Mouse (Mus musculus): ENCODE measurements around the gene Tnfaip8l1.

Gene Tnfaip8l1

DNA sequence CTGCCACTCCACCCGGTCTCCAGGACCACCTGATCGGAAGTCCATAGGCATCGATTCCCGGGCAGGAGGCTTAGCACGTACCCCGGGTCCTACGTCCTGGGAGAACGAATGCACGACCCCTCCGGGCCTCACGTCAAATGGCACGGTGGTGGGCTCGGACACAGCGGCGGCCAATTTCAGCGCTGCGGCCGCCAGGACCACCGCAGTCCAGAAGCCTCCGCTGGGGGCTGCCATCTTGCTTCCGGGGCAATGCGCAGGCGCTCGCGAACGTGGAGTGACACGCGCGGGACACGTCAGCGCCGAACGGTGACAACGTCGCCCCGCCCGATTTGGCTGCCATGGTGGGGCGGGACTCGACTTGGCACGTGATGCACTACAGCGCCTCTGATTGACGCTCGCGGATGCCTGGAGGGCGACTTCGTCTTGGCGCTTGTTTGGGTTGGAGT lies 21.4 kb downstream of the Tnfaip8l1 start, which contains the start of gene Mydgf:
Mydgf (minus strand) TSS at position 263 of the 446 bp plus-strand sequence.
- peak; percentile 88 for DNase-seq (ENCODE audit: low spot score)

DNA sequence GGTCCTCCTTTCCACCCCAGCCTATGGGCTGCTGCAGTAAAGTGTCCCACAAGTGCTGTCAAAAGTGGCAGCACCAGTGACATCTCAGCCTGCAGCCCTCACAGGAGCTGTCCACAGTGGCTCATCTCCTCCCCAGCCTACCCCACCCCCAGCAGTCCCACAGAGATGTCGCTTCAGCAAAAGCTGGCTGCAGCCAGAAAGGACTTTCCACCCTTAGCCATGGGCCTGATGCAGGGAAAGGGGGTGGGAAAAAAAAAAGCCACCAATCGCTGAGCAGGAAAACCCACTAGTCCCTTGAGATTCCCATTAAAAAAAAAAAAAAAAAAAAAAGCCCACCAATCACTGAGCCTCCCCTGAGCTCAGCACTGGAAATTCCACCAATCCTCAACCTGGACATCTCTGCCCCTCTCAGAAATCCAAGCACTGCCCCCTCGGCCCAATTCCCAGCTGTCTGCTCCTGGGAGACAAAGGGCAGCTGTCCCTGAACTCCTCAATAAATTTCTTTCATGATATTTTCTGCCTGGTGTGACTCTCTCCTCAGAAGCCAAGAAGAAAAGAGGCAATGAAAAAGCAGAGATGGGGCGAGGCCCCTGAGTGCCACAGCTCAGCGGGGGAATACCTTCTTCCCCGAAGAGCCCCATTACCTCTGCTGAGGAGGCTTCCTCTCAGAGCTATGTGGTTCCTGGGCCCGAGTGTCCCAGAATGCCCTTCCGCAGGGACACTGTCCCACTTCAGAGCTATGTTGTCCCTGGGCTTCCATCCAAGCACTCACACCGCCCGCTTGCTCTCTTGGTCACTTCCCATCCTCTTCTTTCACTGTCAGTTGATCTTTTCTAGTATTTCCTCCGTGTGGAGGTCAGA lies 23.2 kb downstream of the Tnfaip8l1 start:
- DNase-seq (ENCODE audit: low spot score), result no peak

DNA sequence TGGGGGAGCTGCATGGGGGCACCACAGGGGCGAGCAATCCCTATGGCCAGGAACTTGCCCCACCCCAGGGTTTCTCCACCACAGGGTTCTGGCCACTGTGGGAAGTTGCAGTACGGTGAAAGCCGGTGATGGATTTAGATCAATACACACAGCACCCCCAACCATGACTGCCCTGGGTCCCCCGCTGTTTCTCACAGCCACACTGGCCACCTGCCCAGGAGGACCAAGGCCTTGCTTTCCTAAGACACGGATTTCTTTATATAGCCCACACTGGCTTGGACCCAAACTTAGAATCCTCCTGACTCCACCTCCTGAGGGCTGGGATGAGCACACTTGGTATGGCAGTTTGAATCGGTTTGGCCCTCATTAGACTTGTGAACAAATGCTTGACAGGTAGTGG lies 29.0 kb downstream of the Tnfaip8l1 start:
- no peak for DNase-seq (ENCODE audit: low spot score)

DNA sequence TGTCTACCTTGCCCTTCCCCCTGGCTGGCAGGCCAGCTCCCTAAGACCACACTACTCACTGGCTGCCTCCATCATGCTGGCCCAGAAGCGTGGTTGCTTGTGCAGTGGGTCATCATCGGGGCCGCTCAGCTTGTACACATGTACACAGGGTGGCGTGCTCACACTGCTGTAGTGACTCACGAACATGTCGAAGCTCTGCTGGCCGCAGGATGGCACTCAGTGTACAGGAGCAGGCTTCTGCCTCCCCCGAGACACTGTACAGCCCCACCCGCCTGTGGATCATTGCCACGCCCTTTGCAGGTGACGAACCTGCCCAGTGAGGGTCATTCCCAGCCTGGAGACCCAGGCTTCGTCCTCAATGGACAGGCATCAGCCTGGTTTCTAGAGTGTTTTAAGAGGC lies 32.1 kb downstream of the Tnfaip8l1 start:
- no peak for DNase-seq (ENCODE audit: low spot score)

DNA sequence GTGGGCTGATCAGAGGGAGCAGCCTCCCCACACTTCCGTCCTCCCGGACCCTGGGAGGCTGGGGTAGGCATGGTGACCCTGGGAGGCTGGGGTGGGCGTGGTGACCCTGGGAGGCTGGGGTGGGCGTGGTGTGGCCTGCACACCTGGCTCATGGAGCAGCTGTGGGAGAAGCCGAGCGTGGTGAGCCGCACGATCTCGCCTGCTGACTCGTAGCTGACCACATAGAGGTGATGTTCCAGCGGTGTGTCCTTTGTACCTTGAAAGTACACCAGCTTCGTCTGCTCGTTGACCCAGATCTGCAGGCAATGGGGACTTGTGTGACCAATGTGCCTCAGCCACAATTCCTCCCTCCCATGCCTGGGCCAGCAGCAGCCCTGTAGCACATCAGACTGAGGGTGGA lies 32.5 kb downstream of the Tnfaip8l1 start:
- DNase-seq (ENCODE audit: low spot score), result no peak

DNA sequence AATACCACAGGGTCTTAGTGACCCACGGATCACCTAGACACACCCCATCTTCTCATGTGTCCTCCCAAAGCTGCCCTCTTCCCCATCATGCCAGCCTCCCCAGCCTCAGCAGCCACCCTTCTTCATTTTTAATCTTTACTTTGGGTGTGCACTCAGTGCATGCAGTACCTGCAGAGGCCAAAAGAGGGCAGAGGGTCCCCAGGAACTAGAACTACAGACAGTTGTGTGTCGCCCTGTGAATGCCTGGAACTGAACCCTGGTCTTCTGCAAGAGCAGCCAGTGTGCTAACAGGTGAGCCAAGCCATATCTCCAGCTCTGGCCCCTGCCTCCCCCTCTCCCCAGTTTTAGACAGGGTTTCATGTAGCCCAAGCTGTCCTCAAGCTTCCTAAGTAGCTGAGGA lies 34.6 kb downstream of the Tnfaip8l1 start:
- DNase-seq (ENCODE audit: low spot score), result no peak

DNA sequence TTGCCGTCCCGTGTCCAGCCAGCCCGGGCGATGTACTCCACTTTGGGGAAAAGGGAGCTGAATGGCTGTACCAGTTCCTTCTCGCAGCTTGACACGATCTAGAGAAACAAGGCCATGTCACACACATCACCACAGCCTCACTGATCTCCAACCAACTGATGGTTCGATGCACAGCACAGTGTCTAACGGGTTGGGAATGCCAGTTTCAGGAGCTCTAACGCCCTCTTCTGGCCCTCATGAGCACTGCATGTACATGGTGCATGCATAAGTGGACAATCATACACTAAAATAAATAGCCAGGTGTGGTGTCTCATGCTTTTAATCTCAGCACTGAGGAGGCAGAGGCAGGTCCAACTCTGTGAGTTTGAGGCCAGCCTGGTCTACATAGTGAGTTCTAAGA lies 38.3 kb downstream of the Tnfaip8l1 start:
- no peak for DNase-seq (ENCODE audit: low spot score)

DNA sequence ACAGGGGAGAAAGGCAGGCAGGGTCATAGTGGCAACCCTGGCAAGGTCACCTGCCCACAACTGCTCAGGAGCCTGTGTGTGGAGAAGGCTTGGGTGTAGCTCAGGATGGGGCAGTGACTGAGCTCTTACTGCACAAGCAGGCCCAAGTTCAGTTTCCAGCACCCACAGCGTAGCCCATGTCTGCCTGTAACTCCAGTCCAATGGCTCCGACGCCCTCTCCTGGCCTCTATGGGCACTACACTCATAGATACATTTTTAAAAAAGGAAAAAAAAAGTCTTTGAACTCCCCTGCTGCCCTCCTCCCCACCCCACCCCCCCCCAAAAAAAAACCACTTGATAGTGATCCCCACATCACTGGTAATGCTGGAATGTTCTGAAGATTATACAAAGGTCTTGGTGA lies 39.4 kb downstream of the Tnfaip8l1 start:
- no peak for DNase-seq (ENCODE audit: low spot score)

DNA sequence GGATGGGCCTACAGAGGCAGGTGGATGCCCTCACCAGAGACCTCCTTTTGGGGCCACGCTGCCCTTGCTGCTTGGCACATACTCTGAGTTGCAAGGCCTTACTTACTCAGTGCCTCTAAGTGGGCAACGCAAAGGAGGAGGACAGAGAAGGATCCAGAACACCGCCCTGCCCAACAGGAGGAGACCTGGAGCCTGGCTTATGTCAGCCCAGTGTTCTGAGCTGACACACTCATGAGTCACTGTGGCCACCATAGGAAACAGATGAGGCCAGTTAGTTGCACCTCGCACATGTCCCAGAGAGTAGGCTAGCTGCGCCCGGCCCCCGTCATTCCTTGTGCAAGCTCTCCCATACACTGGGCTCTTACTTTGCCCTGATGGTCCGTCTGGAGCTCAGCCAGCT lies 40.2 kb downstream of the Tnfaip8l1 start:
- DNase-seq (ENCODE audit: low spot score), result no peak

DNA sequence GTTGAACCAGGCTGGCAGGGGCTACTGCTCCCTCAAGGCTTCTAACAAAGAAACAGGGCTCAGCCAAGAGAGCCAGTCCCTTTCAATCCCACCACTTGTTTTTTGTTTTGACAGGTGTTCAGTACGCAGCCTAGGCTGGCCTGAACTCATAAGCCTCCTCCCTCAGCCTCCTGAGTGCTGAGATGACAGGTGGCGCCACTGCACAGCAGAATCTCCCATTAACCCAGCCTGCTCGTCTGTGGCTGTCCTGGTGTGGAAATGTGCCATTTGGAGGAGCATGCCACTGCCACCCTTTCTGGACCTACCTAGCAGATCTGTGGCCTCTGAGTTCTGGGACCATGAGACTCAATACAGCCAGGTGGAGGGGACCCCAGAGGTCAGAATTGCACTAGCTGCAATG lies 41.5 kb downstream of the Tnfaip8l1 start:
- DNase-seq (ENCODE audit: low spot score), result no peak

DNA sequence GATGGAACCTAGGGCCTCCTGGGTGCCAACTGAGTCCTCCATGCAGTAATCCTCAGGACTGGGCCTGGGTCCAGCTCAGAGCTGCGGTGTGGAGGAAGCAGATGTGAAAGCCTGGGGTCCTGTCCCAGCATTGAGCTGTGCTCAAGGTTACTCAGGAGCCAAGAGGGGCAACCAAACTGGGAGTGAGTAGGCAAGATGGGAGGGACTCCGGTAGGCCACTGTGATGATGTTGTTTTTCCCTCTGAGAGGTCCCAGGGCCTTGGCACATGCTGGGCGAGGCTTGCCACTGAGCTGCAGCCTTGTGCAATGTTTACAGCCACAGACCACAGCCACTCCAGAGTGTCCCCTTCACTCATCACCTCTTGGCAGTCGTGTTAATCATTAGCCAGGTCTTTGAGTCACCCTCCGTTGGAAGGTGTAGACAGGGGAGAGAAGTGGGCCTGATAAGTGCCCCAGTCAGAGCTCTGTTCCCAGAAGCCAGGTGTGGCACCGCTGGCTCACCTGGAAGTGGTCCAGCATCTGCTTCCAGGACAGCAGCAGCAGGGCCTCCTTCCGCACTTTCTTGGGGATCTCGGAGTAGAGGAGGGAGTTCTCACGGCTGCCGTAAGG lies 44.1 kb downstream of the Tnfaip8l1 start:
- DNase-seq (ENCODE audit: low spot score), result no peak

DNA sequence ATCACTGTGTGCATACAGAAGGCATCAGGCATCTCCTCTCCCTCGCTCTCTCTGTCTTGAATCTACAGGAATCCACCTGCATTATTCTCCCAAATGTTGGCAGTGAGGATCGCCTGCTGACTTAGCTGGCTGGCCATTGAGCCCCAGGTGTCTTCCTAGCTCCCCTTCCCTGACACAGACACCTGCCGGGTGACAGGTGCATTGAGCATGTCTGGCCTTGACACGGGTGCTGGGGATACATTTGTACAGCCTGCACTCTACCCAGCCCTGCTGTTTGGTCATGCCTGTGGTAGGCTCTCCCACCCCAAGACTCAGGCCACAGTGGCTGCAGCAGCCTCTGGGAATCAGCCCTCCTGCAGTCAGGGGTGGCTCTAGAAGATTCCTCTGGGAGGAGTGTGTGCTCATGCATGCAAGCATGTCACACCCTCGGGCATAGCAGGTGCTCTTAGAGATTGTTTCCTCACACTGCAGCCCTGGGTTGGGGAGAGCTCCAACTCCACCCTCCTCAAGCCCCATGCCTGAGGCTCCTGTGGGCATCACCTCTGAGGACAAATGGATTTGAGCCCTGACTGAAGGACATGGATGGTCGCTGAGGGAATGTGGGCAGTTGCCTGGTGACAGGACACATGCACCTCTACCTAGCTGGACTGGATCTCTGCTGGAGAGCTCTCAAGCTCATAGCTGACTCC lies 44.9 kb downstream of the Tnfaip8l1 start:
- DNase-seq (ENCODE audit: low spot score), result no peak

DNA sequence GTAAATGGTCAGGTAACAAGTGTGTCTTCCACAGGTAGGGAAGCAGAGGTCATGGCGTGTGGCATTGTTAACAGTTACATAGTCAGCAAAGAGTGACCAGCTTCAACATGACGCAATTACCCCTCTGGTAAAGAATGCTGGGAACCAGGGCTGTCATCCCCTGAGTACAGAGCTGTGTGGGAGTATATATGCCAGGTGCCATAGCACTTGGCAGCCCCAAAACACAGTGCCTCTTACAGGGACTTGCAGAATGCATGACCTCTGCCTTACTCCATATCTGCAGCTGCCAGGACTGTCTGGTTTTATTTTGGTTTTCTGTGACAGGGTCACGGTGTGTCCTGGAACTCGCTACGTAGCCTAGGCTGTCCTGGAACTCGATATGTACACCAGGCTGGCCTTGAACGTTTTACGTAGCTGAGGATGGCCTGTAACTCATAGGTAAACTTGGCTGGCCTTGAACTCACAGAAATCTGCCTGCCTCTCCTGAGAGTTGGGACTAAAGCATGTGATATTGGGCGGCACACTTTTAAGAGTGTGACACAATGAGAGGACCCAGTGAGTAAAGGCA lies 45.8 kb downstream of the Tnfaip8l1 start:
- no peak for DNase-seq (ENCODE audit: low spot score)

DNA sequence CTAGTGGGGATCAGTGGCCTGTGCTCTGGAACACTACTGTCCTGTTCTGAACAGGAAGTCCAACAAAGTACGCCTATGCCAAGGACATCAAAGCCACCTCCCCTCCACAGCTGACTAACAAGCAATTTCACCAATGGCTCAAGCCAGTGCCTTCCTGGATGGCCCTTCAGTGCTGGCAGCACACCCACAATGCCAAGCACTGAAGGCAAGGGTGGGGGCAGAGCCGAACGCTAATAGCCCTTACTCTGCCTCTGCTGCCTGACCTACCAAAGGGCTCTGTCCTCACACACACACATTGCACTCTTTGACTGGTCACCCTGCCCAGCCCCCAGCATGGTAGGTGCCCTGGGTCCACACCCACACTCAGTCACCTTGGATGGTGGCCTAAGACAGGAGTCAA lies 46.5 kb downstream of the Tnfaip8l1 start:
- no peak for DNase-seq (ENCODE audit: low spot score)

DNA sequence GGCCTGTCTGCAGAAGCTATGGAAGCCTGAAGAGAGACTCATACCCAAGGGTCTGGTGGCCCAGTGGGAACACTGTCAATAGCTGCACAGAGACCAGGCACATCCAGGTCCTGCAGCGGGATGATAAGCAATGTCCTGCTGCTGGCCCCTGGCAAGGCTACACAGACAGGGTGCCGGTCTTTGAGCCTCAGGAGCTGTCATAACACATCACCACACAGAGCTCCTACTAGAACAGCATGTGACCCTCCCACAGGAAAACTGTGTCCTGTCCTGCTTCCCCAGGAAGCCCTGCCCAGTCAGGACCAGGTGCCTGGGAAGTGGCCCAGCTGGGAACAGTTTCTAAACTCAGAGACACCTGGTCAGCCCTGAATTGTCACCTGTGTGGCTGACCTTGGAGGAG lies 48.8 kb downstream of the Tnfaip8l1 start:
- DNase-seq (ENCODE audit: low spot score), result no peak

DNA sequence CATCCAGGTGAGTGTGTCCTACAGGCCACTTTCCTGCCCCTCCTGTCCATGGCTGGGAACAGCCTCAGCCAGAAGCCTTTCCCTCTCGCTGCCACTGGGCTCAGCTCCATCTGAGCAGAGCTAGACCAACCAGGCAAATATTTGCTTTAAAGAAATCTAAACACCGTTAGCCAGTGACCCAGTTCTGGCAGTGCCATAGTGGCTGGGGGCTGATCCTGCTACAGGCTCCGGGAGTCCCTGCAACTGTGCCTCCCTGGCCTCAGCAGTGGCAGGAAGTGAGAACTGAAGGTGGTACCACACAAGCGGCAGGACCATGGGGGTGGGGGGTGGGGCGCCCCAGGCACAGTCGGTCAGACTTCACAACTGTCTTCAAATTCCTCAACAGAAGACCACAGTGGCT lies 50.4 kb downstream of the Tnfaip8l1 start:
- DNase-seq (ENCODE audit: low spot score), result no peak

DNA sequence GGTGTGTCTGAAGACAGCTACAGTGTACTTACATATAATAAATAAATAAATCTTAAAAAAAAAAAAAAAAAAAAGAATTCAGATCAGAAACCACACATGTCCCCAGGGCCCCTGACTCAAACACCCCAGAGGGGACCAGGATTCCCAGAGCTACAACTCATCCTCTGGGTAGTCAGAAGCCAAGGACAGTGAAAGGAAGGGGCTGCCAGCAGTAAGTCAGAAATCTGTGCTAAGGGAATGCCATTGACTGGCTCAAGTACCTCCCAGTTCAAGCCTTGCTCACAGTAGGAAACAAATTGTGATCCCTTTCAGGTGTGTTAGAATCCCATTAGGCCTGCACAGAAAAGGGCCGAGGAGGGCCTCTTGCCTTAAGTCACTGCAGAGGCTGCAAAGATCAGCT lies 52.0 kb downstream of the Tnfaip8l1 start:
- DNase-seq (ENCODE audit: low spot score), result no peak

DNA sequence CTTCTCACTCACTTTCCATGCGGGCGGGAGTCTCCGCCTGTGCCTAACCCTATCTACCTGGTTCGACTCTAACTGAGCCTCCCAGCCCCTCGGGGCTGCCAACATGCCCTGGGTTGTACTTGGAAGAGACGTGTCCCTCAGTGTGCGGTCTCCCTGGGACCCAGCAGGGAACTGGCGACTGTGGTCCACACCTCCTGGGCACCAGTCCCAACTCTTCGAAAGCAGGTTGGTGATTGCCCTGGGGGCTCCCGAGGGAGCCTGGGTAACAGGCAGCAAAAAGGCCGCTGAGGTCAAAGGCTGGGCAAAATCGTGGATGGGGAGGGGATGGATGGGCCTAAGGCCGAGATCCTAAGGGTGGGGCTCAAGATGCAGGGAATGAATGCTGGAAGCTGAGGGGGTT lies 55.4 kb downstream of the Tnfaip8l1 start:
- no peak for DNase-seq (ENCODE audit: low spot score)

DNA sequence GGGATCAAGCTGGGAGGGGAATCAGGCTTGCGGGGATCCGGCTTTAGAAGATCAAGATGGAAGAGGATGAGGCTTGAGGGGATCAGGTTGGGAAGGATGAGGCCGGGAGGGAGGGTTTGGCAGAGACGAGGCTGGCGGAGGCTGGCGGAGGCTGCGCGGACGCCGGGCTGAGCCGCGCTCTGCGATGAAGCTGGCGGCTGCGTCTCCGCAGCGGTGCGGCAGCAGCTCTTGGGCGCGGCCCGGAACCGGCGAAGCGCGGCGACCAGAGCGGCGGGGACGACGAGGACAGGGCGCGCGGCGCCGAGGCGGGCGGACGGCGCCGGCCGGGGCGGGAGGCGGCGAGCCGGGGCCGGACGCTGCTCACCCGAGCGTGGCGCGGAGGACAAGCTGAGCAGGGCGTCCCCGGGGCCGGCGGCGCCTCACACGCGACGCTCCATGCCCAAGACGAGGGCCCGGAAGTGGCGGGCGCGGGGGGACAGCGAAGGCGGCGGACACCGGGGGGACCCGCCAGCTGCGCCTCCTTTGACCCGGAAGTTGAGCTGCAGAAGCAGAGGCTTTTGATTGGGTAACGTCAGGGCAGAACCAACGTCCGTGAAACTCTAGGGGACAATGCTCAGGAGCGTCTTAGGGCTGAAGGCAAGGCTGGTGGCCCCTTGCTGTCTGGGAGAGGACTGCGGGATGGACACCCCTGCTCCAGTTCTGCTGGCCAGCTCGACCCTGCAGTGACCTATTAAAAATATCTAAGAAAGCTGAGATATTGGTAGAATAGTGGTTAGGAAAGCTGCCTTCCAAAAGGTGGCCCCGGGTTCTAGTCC lies 56.3 kb downstream of the Tnfaip8l1 start, which contains the start of gene Dpp9:
Dpp9 (minus strand) TSS at position 529 of the 815 bp plus-strand sequence.
- DNase-seq (ENCODE audit: low spot score), result peak; percentile 91

DNA sequence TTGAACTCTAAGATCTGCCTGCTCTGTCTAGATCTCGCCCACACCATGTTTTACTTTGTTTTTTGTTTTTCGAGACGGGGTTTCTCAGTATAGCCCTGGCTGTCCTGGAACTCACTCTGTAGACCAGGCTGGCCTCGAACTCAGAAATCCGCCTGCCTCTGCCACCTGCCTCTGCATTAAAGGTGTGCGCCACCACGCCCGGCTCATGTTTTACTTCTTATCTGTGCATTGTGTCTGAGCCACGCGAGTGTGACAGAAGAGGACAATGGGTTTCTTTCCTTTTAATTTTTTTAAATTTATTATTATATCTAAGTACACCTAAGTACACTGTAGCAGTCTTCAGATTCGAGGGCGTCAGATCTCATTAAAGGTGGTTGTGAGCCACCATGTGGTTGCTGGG lies 57.0 kb downstream of the Tnfaip8l1 start:
- no peak for DNase-seq (ENCODE audit: low spot score)

DNA sequence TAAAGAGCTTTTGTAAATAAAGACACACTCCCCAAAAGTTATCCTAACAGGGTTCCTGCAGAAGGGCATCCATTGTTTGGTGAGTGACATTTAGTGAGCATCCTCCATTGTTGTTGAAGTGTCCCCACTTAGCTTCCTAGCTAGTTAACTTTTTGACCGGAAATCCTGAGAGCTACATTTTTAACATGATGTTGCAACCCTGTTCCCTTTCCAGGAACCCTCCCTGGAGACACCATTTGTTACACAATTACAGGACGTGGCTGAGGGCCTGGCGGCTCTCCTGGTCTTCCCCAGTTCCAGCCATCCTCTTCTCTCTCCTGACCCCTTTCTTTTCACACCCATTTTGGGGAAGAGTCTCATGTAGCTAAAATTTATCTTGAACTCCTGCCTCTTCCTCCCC lies 57.5 kb downstream of the Tnfaip8l1 start:
- no peak for DNase-seq (ENCODE audit: low spot score)
